Mouse (Mus musculus) hindbrain, embryonic 10.5 days (tissue): Measurements from ENCODE around the gene Olfr108. TPM values are rescaled to one million over a fixed set of nuclear protein-coding genes. Genes with fewer than 3 reads are reported as not detected.

Experiments used
- DNase-seq: peaks from one replicate; pipeline ENCODE4 v3.0.0-alpha.2; 2017; ENCODE audit warnings: low spot score
- H3K27ac ChIP-seq: fragments of 300-500 bp; sonication (generic); 2 replicates; pipeline ENCODE4 v1.5.1; 2016; ENCODE audit warnings: mild to moderate bottlenecking, moderate library complexity
- H3K27me3 ChIP-seq: fragments of 300-500 bp; sonication (generic); 2 replicates; pipeline ENCODE4 v1.6.1; 2016; ENCODE audit warnings: mild to moderate bottlenecking; ENCODE audit not compliant: poor library complexity, insufficient read depth, severe bottlenecking
- H3K36me3 ChIP-seq: fragments of 300-500 bp; sonication (generic); 2 replicates; pipeline ENCODE4 v1.6.1; 2016; ENCODE audit warnings: mild to moderate bottlenecking, moderate library complexity
- H3K4me1 ChIP-seq: fragments of 300-500 bp; sonication (generic); replicated peaks from 2 replicates; pipeline ENCODE4 v1.6.1; 2016; ENCODE audit warnings: mild to moderate bottlenecking
- H3K4me3 ChIP-seq: fragments of 300-500 bp; sonication (generic); 2 replicates; pipeline ENCODE4 v1.5.1; 2016; ENCODE audit warnings: mild to moderate bottlenecking, moderate library complexity
- H3K9me3 ChIP-seq: fragments of 300-500 bp; sonication (generic); 2 replicates; pipeline ENCODE4 v1.6.1; 2016; ENCODE audit warnings: mild to moderate bottlenecking, moderate library complexity
- WGBS: fragments of 180-500 bp; shearing (Covaris S2); methylation state at CpG from one replicate; pipeline ENCODE4 v1.1.7; 2016; 5-methylcytosine and 5-hydroxymethylcytosine counted together
- polyA plus RNA-seq: library from polyadenylated mRNA; unstranded; fragments of >200 nt; fragmentation: Nextera tagmentation; extraction: Ambion mirVana; gene quantifications from 2 replicates; pipeline ENCODE4 v1.2.1, GENCODE M21; 2016

Olfr108 gene
- polyA plus RNA-seq, result not detected in 2 replicates

- DNase-seq, result no peak
- WGBS, result 91% methylated on average over 1 of the region's 1 CpGs
These were observed at the start of gene Olfr108 for GRCm38 (mm10) chr17:37445180-37445579. Gene Olfr108, plus strand, starts transcription at chr17:37445480.

GRCm38 (mm10) chr17:37398926-37399325, 46.4 kb upstream of the Olfr108 start, which contains the start of gene Olfr107:
Gene Olfr107, plus strand, starts transcription at chr17:37399226.
- Histone ChIP-seq H3K9me3 (no peaks in the 10 kb centered on the region), H3K27me3 (no peaks in the 10 kb centered on the region), H3K36me3 (no peaks in the 10 kb centered on the region), H3K4me3 (no peak within 1 kb of the TSS), H3K27ac (no peak within 1 kb of the TSS), H3K4me1 (no peaks in the 10 kb centered on the region)
- 84% methylated on average over 3 of the region's 3 CpGs for WGBS
- DNase-seq, result no peak

More at GRCm38 (mm10) chr17:37445180-37445579, at the start of gene Olfr108:
- no peaks in the 10 kb centered on the region for H3K9me3 ChIP-seq
- H3K4me1 ChIP-seq, result no peaks in the 10 kb centered on the region
- H3K27me3 ChIP-seq, result no peaks in the 10 kb centered on the region
- H3K27ac ChIP-seq, result no peak within 1 kb of the TSS
- no peaks in the 10 kb centered on the region for H3K36me3 ChIP-seq
- no peak within 1 kb of the TSS for H3K4me3 ChIP-seq

GRCm38 (mm10) chr17:37413380-37413779, 31.9 kb upstream of the Olfr108 start:
- Histone ChIP-seq H3K4me1 (no peaks in the 10 kb centered on the region), H3K27me3 (no peaks in the 10 kb centered on the region), H3K36me3 (no peaks in the 10 kb centered on the region), H3K9me3 (peaks cover 14% of the 10 kb centered on the region; the same call in 1 of the 2 replicates), H3K27ac (no peak overlapping the region), H3K4me3 (no peak overlapping the region)
- DNase-seq, result no peak

- Histone ChIP-seq H3K27me3 (no peaks in the 10 kb centered on the region), H3K36me3 (no peaks in the 10 kb centered on the region), H3K27ac (no peak within 1 kb of the TSS), H3K4me3 (no peak within 1 kb of the TSS), H3K9me3 (no peaks in the 10 kb centered on the region), H3K4me1 (no peaks in the 10 kb centered on the region)
- DNase-seq, result no peak
- WGBS, result 92% methylated on average over 1 of the region's 1 CpGs
These were observed 13.3 kb downstream of the Olfr108 start, which contains the start of gene Olfr109 for GRCm38 (mm10) chr17:37458616-37459015. Gene Olfr109, plus strand, starts transcription at chr17:37458916.

- 83% methylated on average over 2 of the region's 2 CpGs for WGBS
- Histone ChIP-seq H3K27ac (no peak within 1 kb of the TSS), H3K4me1 (no peaks in the 10 kb centered on the region), H3K9me3 (peaks cover 5% of the 10 kb centered on the region; the same call in 1 of the 2 replicates), H3K27me3 (no peaks in the 10 kb centered on the region), H3K4me3 (no peak within 1 kb of the TSS), H3K36me3 (no peaks in the 10 kb centered on the region)
- DNase-seq, result no peak
These were observed 38.2 kb downstream of the Olfr108 start, which contains the start of gene H2-M2 for GRCm38 (mm10) chr17:37483452-37483851. Gene H2-M2, minus strand, starts transcription at chr17:37483552.

- H3K9me3 ChIP-seq, result no peaks in the 10 kb centered on the region
- 63% methylated on average over 1 of the region's 1 CpGs for WGBS
These were observed 46.7 kb downstream of the Olfr108 start, which contains the start of gene Olfr110 for GRCm38 (mm10) chr17:37491930-37492518. Gene Olfr110, plus strand, starts transcription at chr17:37492468.

More at GRCm38 (mm10) chr17:37491930-37492518, 46.7 kb downstream of the Olfr108 start, which contains the start of gene Olfr110:
- Histone ChIP-seq H3K4me3 (no peak within 1 kb of the TSS), H3K36me3 (no peaks in the 10 kb centered on the region), H3K4me1 (no peaks in the 10 kb centered on the region), H3K27ac (no peak within 1 kb of the TSS), H3K27me3 (no peaks in the 10 kb centered on the region)
- DNase-seq, result no peak

Other genes with a start within 250 kb of the Olfr108 start
- not detected in 2 replicates for gene Olfr94, start 244.5 kb upstream of the Olfr108 start, polyA plus RNA-seq
- not detected in 2 replicates for gene Olfr95, start 232.4 kb upstream of the Olfr108 start, polyA plus RNA-seq
- not detected in 2 replicates for gene Olfr96, start 225.3 kb upstream of the Olfr108 start, polyA plus RNA-seq
- gene Olfr97, start 208.2 kb upstream of the Olfr108 start, polyA plus RNA-seq, result not detected in 2 replicates
- gene Olfr98, start 181.7 kb upstream of the Olfr108 start, polyA plus RNA-seq, result not detected in 2 replicates
- gene H2-M3, start 175.3 kb upstream of the Olfr108 start, polyA plus RNA-seq, result 1.1 and 1.4 TPM in 2 replicates
- gene Olfr99, start 162.0 kb upstream of the Olfr108 start, polyA plus RNA-seq, result not detected in 2 replicates
- gene Olfr101, start 141.2 kb upstream of the Olfr108 start, polyA plus RNA-seq, result not detected in 2 replicates
- gene Olfr102, start 128.4 kb upstream of the Olfr108 start, polyA plus RNA-seq, result not detected in 2 replicates
- not detected in 2 replicates for gene Olfr103, start 105.8 kb upstream of the Olfr108 start, polyA plus RNA-seq
- not detected in 2 replicates for gene Olfr104-ps, start 85.9 kb upstream of the Olfr108 start, polyA plus RNA-seq
- not detected in 2 replicates for gene Olfr105-ps, start 66.4 kb upstream of the Olfr108 start, polyA plus RNA-seq
- not detected in 2 replicates for gene Olfr106-ps, start 55.1 kb upstream of the Olfr108 start, polyA plus RNA-seq
- gene Olfr107, start 46.3 kb upstream of the Olfr108 start, polyA plus RNA-seq, result not detected in 2 replicates
- gene Olfr109, start 13.4 kb downstream of the Olfr108 start, polyA plus RNA-seq, result not detected in 2 replicates
- not detected in 2 replicates for gene H2-M2, start 38.1 kb downstream of the Olfr108 start, polyA plus RNA-seq
- not detected in 2 replicates for gene Olfr110, start 47.0 kb downstream of the Olfr108 start, polyA plus RNA-seq
- gene Olfr111, start 62.5 kb downstream of the Olfr108 start, polyA plus RNA-seq, result not detected in 2 replicates
- not detected in 2 replicates for gene Olfr112, start 124.0 kb downstream of the Olfr108 start, polyA plus RNA-seq
- gene Olfr113, start 132.2 kb downstream of the Olfr108 start, polyA plus RNA-seq, result not detected in 2 replicates
- gene Olfr114, start 147.3 kb downstream of the Olfr108 start, polyA plus RNA-seq, result not detected in 2 replicates
- not detected in 2 replicates for gene Olfr115, start 181.6 kb downstream of the Olfr108 start, polyA plus RNA-seq
- not detected in 2 replicates for gene Olfr116, start 181.7 kb downstream of the Olfr108 start, polyA plus RNA-seq
- not detected in 2 replicates for gene Olfr117, start 218.3 kb downstream of the Olfr108 start, polyA plus RNA-seq
- not detected in 2 replicates for gene Olfr118, start 221.5 kb downstream of the Olfr108 start, polyA plus RNA-seq